Mouse (Mus musculus): ENCODE data around the gene Spock1. TPM values are rescaled to one million over a fixed set of nuclear protein-coding genes. Genes with fewer than 3 reads are reported as not detected.

The Spock1 gene
- total RNA-seq, 2 experiments from 2014 or later, result 269 to 271 TPM

DNA sequence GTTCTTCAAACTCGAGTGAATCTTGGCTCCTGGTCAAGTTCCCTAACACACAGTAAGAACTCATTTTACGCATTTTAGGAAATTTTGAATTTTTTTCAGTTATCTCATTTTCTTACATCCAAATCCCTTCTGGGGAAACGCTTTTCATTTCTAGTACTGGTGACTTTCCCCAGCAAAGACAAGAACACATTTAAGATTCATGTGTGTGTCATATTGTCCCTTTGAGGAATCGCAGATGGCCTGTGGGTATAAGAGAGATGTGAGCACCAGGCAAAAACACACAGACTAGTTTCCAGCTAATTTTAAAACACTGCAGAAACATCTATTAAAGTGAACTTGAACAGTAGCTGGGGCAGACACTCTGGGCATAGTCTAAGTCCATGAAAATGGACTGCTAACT, 38.1 kb downstream of the Spock1 start:
- peak in 1 of 2 experiments; percentile 78 for DNase-seq (ENCODE audit: low spot score in 2 of 2)
- intact Hi-C loops (cut with DNase I), result loop anchor here (2.0 kb wide), 1 partner anchor 33 kb away; no protein-coding TSS in a partner anchor

DNA sequence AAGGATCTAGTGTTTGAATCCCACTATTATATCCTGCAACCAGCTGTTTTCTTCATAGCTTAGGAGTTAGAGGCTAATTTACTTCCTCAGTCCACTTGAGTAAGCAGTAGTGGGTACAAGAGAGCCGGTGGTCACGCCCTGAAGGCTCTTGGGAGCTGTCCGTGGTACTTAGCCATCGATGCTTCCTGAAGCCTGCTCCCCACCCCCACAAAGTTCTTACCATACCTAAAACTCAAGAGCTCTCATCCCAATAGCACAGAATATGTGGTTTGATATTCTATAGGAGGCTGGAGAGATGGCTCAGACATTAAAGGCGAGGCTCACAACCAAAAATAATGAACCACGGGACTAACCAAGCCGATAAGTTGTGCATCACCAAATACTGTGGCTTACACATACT, 40.5 kb downstream of the Spock1 start:
- intact Hi-C loops (cut with DNase I), result no loop called here
- no peak for DNase-seq (ENCODE audit: low spot score in 2 of 2)

DNA sequence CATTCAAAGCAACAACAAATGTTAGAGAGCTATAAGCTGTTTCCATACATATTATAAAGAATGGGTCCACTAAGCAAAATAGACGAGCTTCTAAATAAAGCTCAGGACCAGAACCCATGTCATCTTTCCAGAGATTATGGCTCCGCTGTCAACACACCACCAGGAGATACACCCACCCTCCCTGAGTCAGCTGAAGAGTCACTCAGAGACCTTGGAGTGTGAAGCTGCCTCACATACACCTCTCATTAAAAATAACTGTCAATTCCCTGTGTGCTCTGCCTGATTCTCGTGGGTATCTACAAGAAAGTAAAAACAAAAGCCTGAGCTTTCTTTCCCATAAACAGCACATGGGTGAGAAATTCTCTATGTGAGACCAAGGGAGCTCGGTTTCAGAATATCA, 43.1 kb downstream of the Spock1 start:
- peak in 1 of 2 experiments; percentile 69 for DNase-seq (ENCODE audit: low spot score in 2 of 2)
- intact Hi-C loops (cut with DNase I), result no loop called here

DNA sequence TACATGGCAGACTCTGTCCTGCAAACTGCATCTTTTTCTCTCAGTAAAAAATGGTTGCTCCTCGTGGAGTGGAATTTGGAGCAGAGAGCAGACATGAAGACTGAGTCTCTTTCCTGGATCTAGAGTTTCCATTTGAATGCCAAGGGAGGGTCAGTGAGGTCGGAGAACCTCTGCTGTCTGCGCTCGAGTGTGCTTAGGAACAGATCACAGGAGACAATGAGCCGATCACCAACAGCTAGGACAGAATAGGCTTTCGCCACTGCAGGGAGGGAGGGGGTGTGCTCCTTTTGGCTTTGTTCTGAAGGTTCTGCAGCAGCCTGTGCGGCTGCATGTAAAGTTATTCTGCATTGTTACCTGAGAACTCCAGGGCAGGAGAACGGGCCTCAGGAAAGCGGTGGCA, 49.6 kb downstream of the Spock1 start:
- DNase-seq (ENCODE audit: low spot score in 2 of 2), result no peak
- intact Hi-C loops (cut with DNase I), result no loop called here

DNA sequence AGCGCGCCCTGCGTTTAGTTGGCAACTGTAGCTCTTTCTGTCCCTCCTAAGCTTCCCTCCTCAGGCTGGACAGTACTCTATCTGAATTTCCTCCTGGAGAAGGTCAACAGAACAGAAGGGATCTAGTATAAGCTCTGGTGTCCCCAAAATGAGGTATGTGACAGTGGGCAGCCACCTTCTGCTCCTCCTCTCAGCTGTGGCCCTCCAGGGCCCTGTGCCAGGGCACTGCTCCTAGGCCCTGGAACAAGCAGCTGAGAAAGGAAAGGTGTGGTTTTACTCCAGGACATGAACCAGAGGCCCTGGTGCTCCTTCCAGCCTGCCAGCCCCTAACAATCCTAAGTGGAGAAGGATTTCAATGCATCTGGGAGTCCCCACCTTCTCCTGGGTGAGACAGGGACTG, 51.1 kb downstream of the Spock1 start:
- DNase-seq (ENCODE audit: low spot score in 2 of 2), result no peak
- intact Hi-C loops (cut with DNase I), result no loop called here

DNA sequence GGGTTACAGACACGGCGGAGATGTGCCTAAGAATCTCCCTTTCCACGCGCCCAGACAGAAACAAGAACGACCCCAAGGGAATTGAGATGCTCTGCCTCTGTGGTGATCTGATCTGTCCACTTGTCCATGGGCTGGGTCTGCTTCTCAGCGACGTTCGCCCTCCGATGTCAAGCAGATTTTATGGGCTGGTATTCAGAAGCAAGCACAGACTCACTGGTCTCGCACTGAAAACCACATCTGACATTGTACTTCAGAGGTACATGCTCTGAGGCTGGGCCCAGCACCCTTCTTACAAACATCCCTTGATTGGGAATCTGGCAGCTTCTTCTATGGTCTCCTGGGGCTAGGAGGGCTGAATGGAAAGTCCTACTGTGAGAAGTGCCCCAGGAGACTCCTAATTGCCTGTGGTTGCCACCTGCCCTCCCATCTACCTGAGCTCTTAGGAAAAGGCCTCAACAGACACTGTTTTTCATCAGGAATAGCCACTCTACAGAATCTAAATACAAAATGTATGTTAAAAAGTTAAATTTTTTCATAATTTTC, 51.8 kb downstream of the Spock1 start:
- no peak for DNase-seq (ENCODE audit: low spot score in 2 of 2)
- intact Hi-C loops (cut with DNase I), result no loop called here

DNA sequence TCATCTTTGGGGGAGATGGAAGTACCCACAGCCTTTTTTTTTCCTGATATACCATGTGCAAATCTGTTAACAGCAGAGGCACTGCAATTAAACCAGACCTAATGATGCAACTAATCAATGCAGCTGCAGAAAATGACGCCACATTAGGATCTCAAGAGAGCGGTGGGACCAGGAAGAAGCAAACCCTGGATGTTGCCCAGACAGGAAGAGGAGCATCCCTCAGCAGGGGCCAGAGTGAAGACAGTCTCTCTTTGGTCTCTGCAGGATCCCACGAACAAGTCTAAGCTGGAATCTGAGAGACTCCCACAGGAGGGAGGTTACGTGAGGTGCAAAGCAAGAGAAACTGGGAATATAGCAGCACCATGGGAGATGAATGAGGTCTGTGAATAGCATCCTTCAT, 52.4 kb downstream of the Spock1 start:
- no peak for DNase-seq (ENCODE audit: low spot score in 2 of 2)
- intact Hi-C loops (cut with DNase I), result no loop called here

DNA sequence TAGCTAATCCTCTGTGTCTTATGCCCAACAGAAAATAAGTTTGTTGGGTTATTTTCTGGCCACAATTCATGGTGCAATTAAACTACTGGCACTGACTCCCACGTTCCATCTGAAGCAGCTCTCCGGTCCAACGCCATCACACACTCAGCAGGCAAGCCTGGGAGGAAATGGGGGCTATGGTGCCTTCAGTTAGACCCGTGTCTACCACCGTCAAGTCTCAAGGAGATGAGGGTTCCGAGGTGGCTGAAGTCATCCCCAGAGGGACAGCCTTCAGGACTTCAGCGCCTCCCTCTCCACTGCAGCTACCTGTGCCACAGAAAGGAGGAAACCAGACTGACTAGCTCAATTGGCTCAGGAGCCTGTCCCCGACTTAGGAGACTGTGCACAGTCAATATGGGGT, 53.7 kb downstream of the Spock1 start:
- no peak for DNase-seq (ENCODE audit: low spot score in 2 of 2)
- intact Hi-C loops (cut with DNase I), result no loop called here

DNA sequence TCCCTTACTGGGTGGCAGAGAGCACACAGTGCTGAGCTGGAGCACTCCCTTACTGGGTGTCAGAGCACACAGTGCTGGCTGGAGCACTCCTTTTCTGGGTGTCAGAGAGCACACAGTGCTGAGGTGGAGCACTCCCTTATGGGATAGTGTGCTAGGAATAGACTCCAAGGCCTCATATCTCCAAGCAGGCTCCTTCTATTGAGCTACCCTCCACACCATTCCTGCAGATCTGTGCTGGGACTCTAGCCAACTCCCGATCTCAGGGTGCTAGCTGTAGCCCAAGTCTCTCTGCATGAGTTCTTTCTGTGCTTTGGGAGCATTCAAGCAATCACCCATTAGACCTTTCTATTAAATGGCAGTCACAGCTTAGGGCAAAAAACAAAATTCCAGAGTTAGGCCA, 54.5 kb downstream of the Spock1 start:
- intact Hi-C loops (cut with DNase I), result no loop called here
- no peak for DNase-seq (ENCODE audit: low spot score in 2 of 2)

DNA sequence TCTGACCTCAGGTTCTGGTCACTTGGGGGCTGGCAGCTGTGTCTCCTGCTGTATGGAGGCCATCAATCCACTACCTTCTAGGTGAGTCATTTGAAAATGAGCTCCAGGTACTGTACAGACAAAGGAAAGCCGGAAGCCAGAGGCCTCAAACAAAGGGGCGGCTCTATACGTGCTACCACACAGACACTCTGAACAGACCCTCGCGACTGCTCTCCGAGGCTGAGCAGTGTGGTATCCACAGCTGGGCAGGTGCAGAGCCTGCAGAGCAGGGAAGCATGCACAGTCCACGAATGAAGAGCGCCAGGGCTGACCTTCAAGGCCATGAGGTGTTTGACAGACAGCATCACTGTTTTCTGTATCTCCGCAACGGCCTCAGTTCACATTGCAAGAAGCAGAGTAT, 55.0 kb downstream of the Spock1 start:
- intact Hi-C loops (cut with DNase I), result no loop called here

DNA sequence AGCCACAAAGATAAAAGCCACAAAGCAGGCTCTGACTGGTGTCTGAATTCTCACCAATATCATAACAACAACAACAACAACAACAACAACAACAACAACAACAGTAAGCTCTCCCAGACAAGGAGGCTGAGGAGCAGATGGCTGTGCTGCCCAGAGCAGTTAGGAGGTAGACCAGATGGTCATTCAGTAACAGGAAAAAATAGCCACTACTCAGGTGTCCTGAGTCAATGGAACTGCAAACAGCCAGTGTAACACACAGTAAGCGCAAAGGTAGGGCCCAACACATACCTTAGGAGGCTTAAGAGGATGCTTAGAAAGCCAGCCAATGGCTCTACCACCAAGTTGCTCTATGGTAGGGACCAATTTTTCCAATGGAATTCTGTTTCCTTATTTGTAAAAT, 59.2 kb downstream of the Spock1 start:
- DNase-seq (ENCODE audit: low spot score in 2 of 2), result no peak
- intact Hi-C loops (cut with DNase I), result no loop called here

More for the DNA sequence above, 55.0 kb downstream of the Spock1 start:
- no peak for DNase-seq (ENCODE audit: low spot score in 2 of 2)

DNA sequence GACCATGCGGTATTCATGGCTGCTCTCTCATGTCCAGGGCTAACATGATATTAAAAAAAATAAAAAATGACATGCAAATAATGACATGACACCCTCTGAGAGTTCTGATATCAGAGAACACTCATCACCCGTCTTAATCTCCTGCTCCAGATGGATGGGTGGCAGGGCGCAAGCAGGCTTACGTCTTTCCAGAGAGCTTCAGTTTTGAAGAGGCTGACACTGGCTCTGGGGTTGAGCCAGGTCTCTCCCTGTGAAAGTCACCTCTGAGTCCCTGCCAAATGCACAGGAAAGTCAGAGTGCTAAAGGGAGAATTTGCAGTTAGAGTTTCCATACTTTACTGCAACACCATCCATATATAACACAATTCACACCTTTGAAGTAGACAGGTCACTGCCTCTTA, 61.0 kb downstream of the Spock1 start:
- DNase-seq (ENCODE audit: low spot score in 2 of 2), result no peak
- intact Hi-C loops (cut with DNase I), result no loop called here

DNA sequence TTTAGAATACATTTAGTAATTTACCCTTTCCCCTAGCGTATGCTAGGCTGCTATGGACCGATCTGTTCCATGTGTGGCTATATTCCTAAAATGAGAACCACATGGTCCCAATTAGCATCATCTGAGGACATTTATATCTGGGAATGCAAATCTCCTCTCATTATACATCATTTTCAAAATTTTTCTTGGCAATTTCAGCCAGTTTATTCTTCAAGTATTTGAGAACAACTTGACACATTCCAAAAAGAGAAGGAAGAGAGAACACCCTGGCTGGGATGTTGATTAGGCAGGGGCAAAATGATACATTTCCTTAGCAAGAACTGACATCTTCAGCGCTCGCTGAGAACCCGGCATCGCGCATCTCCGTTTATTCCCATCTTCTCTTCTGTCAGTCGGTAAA, 61.7 kb downstream of the Spock1 start:
- intact Hi-C loops (cut with DNase I), result no loop called here
- DNase-seq (ENCODE audit: low spot score in 2 of 2), result peak in 1 of 2 experiments; percentile 70

DNA sequence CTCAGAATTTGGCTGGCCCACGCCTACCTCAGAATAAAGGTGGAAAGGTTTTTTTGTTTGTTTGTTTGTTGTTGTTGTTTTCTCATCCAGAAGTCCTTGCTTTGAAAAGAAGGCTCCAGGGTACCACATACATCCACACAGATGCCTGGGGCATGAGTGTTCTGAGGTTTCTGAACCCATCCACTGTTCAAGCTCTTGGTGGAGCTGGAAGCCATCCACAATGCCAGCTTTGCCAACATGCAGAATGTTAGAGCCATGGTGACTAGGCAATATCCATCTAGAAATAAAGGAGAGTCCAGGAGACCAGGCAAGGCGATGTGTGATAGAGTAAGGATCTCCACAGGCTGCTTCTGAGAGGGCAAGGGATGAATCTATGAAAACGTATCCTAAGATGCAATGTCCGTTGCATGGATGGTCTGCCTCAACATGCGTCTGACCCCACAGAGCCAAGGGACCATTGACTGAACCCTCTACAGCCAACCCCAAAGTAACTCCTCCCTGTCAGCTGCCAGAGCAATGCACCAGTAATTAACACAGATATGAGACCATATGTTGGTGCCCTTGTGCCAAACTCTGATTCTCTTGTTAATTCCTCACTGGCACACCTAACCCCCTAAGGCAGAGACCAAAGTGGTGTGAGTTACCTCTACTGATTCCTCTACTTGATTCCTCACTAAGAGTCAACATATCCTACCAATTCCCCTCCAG, 66.8 kb downstream of the Spock1 start:
- intact Hi-C loops (cut with DNase I), result no loop called here
- no peak for DNase-seq (ENCODE audit: low spot score in 2 of 2)

DNA sequence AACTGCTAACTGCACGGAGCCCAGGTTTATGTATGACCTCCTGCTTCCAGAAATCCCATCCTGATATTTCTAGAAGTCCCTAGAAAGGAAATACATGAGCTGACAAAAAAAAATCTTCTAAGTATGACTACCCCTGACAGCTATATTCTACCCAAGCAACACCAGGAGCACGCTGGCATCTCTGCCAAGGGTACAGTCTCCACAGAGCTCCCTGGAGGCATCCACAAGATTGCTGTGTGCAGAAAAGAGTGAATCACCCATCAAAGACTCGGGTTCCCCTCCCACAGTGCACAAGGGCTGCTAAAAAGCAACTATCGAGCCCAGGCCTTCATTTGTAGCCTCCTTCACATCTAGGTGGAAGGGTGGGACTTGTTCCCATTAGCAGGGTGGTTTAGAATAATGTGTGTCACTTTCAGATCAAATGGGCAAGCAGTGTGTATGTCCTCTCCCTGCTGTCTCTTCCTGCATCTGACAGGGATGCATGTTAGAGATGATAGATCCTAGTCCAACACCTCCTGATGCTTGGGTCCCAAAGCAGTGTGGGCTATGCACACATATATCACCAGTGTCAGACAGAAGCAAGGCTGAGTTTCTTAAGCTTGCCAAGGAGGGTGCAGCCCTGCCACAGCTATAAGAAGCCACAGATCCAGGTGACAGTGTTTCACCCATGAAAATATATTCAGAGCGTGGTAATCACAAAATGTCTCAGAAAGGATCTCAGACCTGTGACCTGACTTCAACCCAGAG, 70.3 kb downstream of the Spock1 start:
- peak; percentile 50 to 94 for DNase-seq (ENCODE audit: low spot score in 2 of 2)
- intact Hi-C loops (cut with DNase I), result loop anchor here (2.0 to 5.0 kb wide), 2 partner anchors 33 to 69 kb away; partner anchors contain the start of gene Spock1

DNA sequence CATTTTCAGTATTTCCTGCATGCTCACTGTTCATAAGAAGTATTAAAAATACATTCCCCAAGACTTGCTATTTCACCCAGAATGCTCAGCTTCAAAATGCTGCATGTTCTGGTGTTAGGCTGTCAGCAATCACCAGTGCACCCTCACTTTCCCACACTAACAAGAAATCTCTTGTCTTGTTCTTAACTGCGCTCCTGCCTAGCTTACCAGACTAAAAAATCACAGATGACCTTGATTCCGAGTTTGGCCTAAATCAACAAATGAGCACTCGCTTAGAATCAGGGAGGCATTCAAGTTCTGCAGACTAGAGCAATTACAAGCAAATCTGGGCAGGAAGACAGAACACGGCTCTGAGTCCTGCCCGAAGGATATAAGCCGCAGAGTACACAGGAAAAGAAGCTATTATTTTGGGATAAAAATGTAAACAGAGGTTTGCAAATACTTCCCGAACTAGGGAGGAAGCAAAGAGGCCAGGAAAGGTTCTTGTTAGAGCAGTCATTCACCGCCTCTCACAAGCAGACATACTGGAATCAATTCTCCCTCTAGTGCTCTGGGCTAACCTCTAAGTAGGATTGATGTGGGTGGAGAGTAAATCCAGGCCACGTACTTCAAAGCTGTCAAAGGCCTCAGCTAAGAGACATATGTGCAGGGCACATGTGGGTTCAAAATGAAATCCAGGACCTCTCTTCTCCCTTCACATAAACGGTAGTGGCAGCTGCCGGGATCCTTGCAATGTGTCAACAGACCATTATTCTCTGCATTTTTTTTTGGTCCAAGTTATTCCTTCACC, 76.6 kb downstream of the Spock1 start:
- DNase-seq (ENCODE audit: low spot score in 2 of 2), result no peak
- intact Hi-C loops (cut with DNase I), result loop anchor here (5.0 kb wide), 1 partner anchor 64 kb away; no protein-coding TSS in a partner anchor

DNA sequence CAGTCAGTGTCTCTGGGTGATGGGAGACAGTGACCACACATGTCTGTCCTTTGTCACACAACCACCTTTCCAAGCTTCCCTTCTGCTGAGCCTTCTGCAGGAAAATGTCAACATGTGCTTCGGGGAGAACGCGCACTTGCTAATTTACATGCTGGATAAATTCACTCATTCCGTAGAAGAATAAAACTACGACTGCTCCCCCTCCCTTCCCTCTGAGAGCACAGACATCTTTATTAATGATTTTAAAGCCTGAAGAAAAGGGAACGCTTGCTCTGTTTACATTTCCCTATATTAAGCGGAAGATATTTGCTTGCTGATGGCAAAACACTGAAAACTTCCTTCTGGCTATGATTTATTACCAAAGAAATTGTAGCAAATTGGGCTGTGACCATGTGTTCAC, 77.2 kb downstream of the Spock1 start:
- DNase-seq (ENCODE audit: low spot score in 2 of 2), result no peak
- intact Hi-C loops (cut with DNase I), result loop anchor here (5.0 kb wide), 1 partner anchor 64 kb away; no protein-coding TSS in a partner anchor

DNA sequence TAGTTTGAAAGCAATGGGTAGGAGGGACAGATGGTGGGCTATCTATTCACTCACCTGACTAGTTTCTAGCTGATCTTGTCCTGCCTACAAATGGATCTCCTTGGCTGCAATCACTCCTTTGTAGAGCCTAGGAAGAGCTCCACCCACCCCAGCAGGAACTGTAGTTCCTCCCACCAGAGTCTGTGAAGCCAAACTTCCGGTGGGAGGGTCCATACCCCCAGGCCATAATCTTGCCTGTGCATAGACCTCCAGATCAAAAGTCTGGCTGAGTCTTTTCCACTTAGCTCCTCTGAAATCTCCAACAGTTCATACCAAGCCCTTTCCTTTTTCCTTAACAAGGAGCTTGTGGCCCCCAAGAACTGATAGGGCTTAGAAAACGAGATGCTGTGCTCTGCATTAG, 78.0 kb downstream of the Spock1 start:
- intact Hi-C loops (cut with DNase I), result loop anchor here (5.0 kb wide), 1 partner anchor 63 kb away; no protein-coding TSS in a partner anchor

DNA sequence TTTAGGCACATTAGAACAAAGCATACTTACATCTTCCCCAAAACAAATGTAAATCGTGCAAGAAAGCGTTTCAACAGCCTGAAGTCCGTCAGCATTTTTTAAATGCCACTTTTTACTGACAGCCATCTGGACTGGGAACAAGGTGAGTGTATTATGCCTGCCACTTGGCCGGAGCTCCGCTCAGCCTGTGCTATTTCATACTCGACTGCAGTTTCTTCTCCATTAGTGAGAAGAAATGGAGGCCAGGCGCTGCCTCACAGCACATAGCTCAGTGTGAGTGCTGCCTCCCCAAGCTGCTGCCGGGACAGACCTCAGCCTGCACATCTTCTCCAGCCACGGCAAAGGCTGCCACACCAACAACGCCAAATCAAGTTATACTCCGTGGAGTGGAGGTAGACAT, 91.9 kb downstream of the Spock1 start:
- intact Hi-C loops (cut with DNase I), result no loop called here

More for the DNA sequence above, 78.0 kb downstream of the Spock1 start:
- no peak for DNase-seq (ENCODE audit: low spot score in 2 of 2)

DNA sequence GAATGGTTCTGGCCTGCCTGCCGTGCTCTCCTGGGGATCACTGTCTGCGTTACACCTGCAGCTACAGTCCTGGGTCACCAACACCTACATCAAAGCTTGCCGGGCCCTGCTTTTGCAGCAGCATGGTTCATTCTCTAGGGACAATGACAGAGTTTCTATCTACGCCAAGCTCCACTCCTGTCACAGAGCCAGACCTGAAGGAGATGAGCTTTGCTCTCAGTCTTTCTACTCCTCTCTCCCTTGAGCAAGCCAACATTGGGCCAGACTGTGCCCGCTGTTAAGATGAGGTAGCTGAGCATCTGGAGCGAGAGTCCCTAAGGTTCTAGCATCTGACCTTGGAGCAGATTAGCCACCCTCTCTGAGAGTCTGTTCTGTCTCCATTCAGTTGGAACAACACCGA, 95.5 kb downstream of the Spock1 start:
- intact Hi-C loops (cut with DNase I), result no loop called here
- no peak for DNase-seq (ENCODE audit: low spot score in 2 of 2)

More for the DNA sequence above, 91.9 kb downstream of the Spock1 start:
- DNase-seq (ENCODE audit: low spot score in 2 of 2), result no peak
